Mouse (Mus musculus): ENCODE measurements around the gene Slco2b1. TPM values are rescaled to one million over a fixed set of nuclear protein-coding genes. Genes with fewer than 3 reads are reported as not detected.

The Slco2b1 gene
- total RNA-seq, 2 experiments from 2014 or later, result 5.2 to 7.1 TPM

- DNase-seq, result peak; percentile 57
- TF ChIP-seq CTCF (IDR thresholded peaks at IDR 0.05), result no peak
- Histone ChIP-seq H3K27ac (peak overlapping the region; percentile 96), H3K4me3 (peak overlapping the region; percentile 64)
- intact Hi-C loops (cut with DNase I), result no loop called here
Measured at GRCm38 (mm10) chr7:99663507-99664220, 47.5 kb downstream of the Slco2b1 start.

- peak overlapping the region; percentile 96 for H3K27ac ChIP-seq
Measured at GRCm38 (mm10) chr7:99662311-99662710, 48.8 kb downstream of the Slco2b1 start.

GRCm38 (mm10) chr7:99661571-99662230 lies 49.4 kb downstream of the Slco2b1 start:
- no peak overlapping the region for H3K4me3 ChIP-seq
- H3K27ac ChIP-seq, result peak overlapping the region; percentile 10; the same call in 1 of the 2 replicates
- intact Hi-C loops (cut with DNase I), result no loop called here
- DNase-seq, result peak; percentile 52
- no peak for TF ChIP-seq CTCF (IDR thresholded peaks at IDR 0.05)

More at GRCm38 (mm10) chr7:99662311-99662710, 48.8 kb downstream of the Slco2b1 start:
- no peak overlapping the region for H3K4me3 ChIP-seq
- no peak for DNase-seq
- intact Hi-C loops (cut with DNase I), result no loop called here
- TF ChIP-seq CTCF (IDR thresholded peaks at IDR 0.05), result no peak

GRCm38 (mm10) chr7:99661071-99661470 lies 50.1 kb downstream of the Slco2b1 start:
- no peak overlapping the region for H3K27ac ChIP-seq
- intact Hi-C loops (cut with DNase I), result no loop called here
- DNase-seq, result no peak
- no peak overlapping the region for H3K4me3 ChIP-seq
- no peak for TF ChIP-seq CTCF (IDR thresholded peaks at IDR 0.05)

GRCm38 (mm10) chr7:99659379-99660029 lies 51.6 kb downstream of the Slco2b1 start:
- intact Hi-C loops (cut with DNase I), result loop anchor here (1.0 to 2.0 kb wide), 2 partner anchors 51 to 139 kb away; no protein-coding TSS in a partner anchor
- H3K4me3 ChIP-seq, result no peak overlapping the region
- peak; percentile 91 for DNase-seq
- peak; percentile 82 for TF ChIP-seq CTCF (IDR thresholded peaks at IDR 0.05)
- no peak overlapping the region for H3K27ac ChIP-seq

GRCm38 (mm10) chr7:99654244-99654643 lies 56.9 kb downstream of the Slco2b1 start:
- intact Hi-C loops (cut with DNase I), result no loop called here
- TF ChIP-seq CTCF (IDR thresholded peaks at IDR 0.05), result no peak
- H3K4me3 ChIP-seq, result no peak overlapping the region

GRCm38 (mm10) chr7:99649585-99649984 lies 61.6 kb downstream of the Slco2b1 start:
- peak; percentile 8 for DNase-seq
- Histone ChIP-seq H3K4me3 (no peak overlapping the region), H3K27ac (no peak overlapping the region)
- TF ChIP-seq CTCF (IDR thresholded peaks at IDR 0.05), result no peak
- intact Hi-C loops (cut with DNase I), result no loop called here

More at GRCm38 (mm10) chr7:99654244-99654643, 56.9 kb downstream of the Slco2b1 start:
- no peak for DNase-seq
- 0 out of 2 replicates have a peak overlapping the region, but pooled peaks have one; percentile 9 for H3K27ac ChIP-seq

GRCm38 (mm10) chr7:99648623-99649022 lies 62.5 kb downstream of the Slco2b1 start:
- no peak overlapping the region for H3K27ac ChIP-seq
- TF ChIP-seq CTCF (IDR thresholded peaks at IDR 0.05), result peak; percentile 8; the same call in 1 of the 2 replicates
- intact Hi-C loops (cut with DNase I), result no loop called here
- H3K4me3 ChIP-seq, result no peak overlapping the region
- DNase-seq, result peak; percentile 85

- no peak for TF ChIP-seq CTCF (IDR thresholded peaks at IDR 0.05)
- intact Hi-C loops (cut with DNase I), result no loop called here
- no peak overlapping the region for H3K27ac ChIP-seq
- no peak overlapping the region for H3K4me3 ChIP-seq
- peak; percentile 10 for DNase-seq
Measured at GRCm38 (mm10) chr7:99644701-99645100, 66.4 kb downstream of the Slco2b1 start.

- no peak overlapping the region for H3K4me3 ChIP-seq
- H3K27ac ChIP-seq, result peak overlapping the region; percentile 87
- DNase-seq, result no peak
- intact Hi-C loops (cut with DNase I), result no loop called here
- no peak for TF ChIP-seq CTCF (IDR thresholded peaks at IDR 0.05)
Measured at GRCm38 (mm10) chr7:99642078-99642477, 69.1 kb downstream of the Slco2b1 start.

GRCm38 (mm10) chr7:99641245-99641644 lies 69.9 kb downstream of the Slco2b1 start:
- no peak for TF ChIP-seq CTCF (IDR thresholded peaks at IDR 0.05)
- intact Hi-C loops (cut with DNase I), result no loop called here
- Histone ChIP-seq H3K4me3 (no peak overlapping the region), H3K27ac (peak overlapping the region; percentile 87)
- peak; percentile 95 for DNase-seq

GRCm38 (mm10) chr7:99633966-99634665 lies 77.0 kb downstream of the Slco2b1 start:
- H3K27ac ChIP-seq, result peak overlapping the region; percentile 96
- intact Hi-C loops (cut with DNase I), result no loop called here
- H3K4me3 ChIP-seq, result peak overlapping the region; percentile 63
- peak; percentile 90 for DNase-seq
- TF ChIP-seq CTCF (IDR thresholded peaks at IDR 0.05), result no peak
